Mouse (Mus musculus): Measurements from ENCODE around the gene Rpl6. TPM values are rescaled to one million over a fixed set of nuclear protein-coding genes. Genes with fewer than 3 reads are reported as not detected.

Rpl6 gene
- 394 and 406 TPM in 2 replicates for polyA plus RNA-seq (2012; rRNA removed)

GRCm38 (mm10) chr5:121204132-121205089, at the start of gene Rpl6:
Gene Rpl6, plus strand, starts transcription at chr5:121204481.
- Histone ChIP-seq H3K27ac (ENCODE audit: insufficient read depth, low read length) (no peak within 1 kb of the TSS), H3K4me3 (ENCODE audit: insufficient read depth, low read length) (peak within 1 kb of the TSS; percentile 75), H3K4me1 (ENCODE audit: control insufficient read depth, insufficient read depth, low read length) (peaks cover 2% of the 10 kb centered on the region; the same call in 1 of the 2 replicates)
- TF ChIP-seq POLR2A (IDR thresholded peaks at IDR 0.05; ENCODE audit: extremely low read depth, insufficient read depth, low read length): peak; percentile 96
- TF ChIP-seq CTCF (IDR thresholded peaks at IDR 0.05; ENCODE audit: extremely low read depth, insufficient read depth, low read length): no peak

GRCm38 (mm10) chr5:121156121-121156520, 48.2 kb upstream of the Rpl6 start:
- Histone ChIP-seq H3K4me1 (ENCODE audit: control insufficient read depth, insufficient read depth, low read length) (peaks cover 8% of the 10 kb centered on the region), H3K27ac (ENCODE audit: insufficient read depth, low read length) (no peak overlapping the region), H3K4me3 (ENCODE audit: insufficient read depth, low read length) (no peak overlapping the region)
- TF ChIP-seq CTCF (IDR thresholded peaks at IDR 0.05; ENCODE audit: extremely low read depth, insufficient read depth, low read length): no peak

GRCm38 (mm10) chr5:121157017-121157416, 47.3 kb upstream of the Rpl6 start:
- Histone ChIP-seq H3K4me3 (ENCODE audit: insufficient read depth, low read length) (no peak overlapping the region), H3K27ac (ENCODE audit: insufficient read depth, low read length) (no peak overlapping the region), H3K4me1 (ENCODE audit: control insufficient read depth, insufficient read depth, low read length) (peaks cover 8% of the 10 kb centered on the region)
- TF ChIP-seq CTCF (IDR thresholded peaks at IDR 0.05; ENCODE audit: extremely low read depth, insufficient read depth, low read length) (no peak), POLR2A (IDR thresholded peaks at IDR 0.05; ENCODE audit: extremely low read depth, insufficient read depth, low read length) (no peak)

GRCm38 (mm10) chr5:121157489-121157888, 46.8 kb upstream of the Rpl6 start:
- no peak overlapping the region for H3K27ac ChIP-seq (ENCODE audit: insufficient read depth, low read length)
- TF ChIP-seq CTCF (IDR thresholded peaks at IDR 0.05; ENCODE audit: extremely low read depth, insufficient read depth, low read length) (no peak), POLR2A (IDR thresholded peaks at IDR 0.05; ENCODE audit: extremely low read depth, insufficient read depth, low read length) (no peak)
- H3K4me3 ChIP-seq (ENCODE audit: insufficient read depth, low read length): no peak overlapping the region
- H3K4me1 ChIP-seq (ENCODE audit: control insufficient read depth, insufficient read depth, low read length): peaks cover 8% of the 10 kb centered on the region

GRCm38 (mm10) chr5:121158966-121159365, 45.3 kb upstream of the Rpl6 start:
- H3K27ac ChIP-seq (ENCODE audit: insufficient read depth, low read length): no peak overlapping the region
- TF ChIP-seq CTCF (IDR thresholded peaks at IDR 0.05; ENCODE audit: extremely low read depth, insufficient read depth, low read length) (no peak), POLR2A (IDR thresholded peaks at IDR 0.05; ENCODE audit: extremely low read depth, insufficient read depth, low read length) (no peak)

GRCm38 (mm10) chr5:121162285-121162684, 42.0 kb upstream of the Rpl6 start:
- H3K27ac ChIP-seq (ENCODE audit: insufficient read depth, low read length): no peak overlapping the region
- H3K4me1 ChIP-seq (ENCODE audit: control insufficient read depth, insufficient read depth, low read length): peaks cover 10% of the 10 kb centered on the region
- no peak for TF ChIP-seq CTCF (IDR thresholded peaks at IDR 0.05; ENCODE audit: extremely low read depth, insufficient read depth, low read length)
- no peak for TF ChIP-seq POLR2A (IDR thresholded peaks at IDR 0.05; ENCODE audit: extremely low read depth, insufficient read depth, low read length)
- no peak overlapping the region for H3K4me3 ChIP-seq (ENCODE audit: insufficient read depth, low read length)

More at GRCm38 (mm10) chr5:121158966-121159365, 45.3 kb upstream of the Rpl6 start:
- Histone ChIP-seq H3K4me3 (ENCODE audit: insufficient read depth, low read length) (no peak overlapping the region), H3K4me1 (ENCODE audit: control insufficient read depth, insufficient read depth, low read length) (peaks cover 10% of the 10 kb centered on the region)

GRCm38 (mm10) chr5:121162923-121163322, 41.4 kb upstream of the Rpl6 start:
- H3K4me3 ChIP-seq (ENCODE audit: insufficient read depth, low read length): no peak overlapping the region

GRCm38 (mm10) chr5:121166884-121167283, 37.4 kb upstream of the Rpl6 start:
- TF ChIP-seq POLR2A (IDR thresholded peaks at IDR 0.05; ENCODE audit: extremely low read depth, insufficient read depth, low read length) (no peak), CTCF (IDR thresholded peaks at IDR 0.05; ENCODE audit: extremely low read depth, insufficient read depth, low read length) (no peak)
- Histone ChIP-seq H3K4me3 (ENCODE audit: insufficient read depth, low read length) (no peak overlapping the region), H3K4me1 (ENCODE audit: control insufficient read depth, insufficient read depth, low read length) (peaks cover 5% of the 10 kb centered on the region; the same call in 1 of the 2 replicates), H3K27ac (ENCODE audit: insufficient read depth, low read length) (no peak overlapping the region)

More at GRCm38 (mm10) chr5:121162923-121163322, 41.4 kb upstream of the Rpl6 start:
- TF ChIP-seq POLR2A (IDR thresholded peaks at IDR 0.05; ENCODE audit: extremely low read depth, insufficient read depth, low read length) (no peak), CTCF (IDR thresholded peaks at IDR 0.05; ENCODE audit: extremely low read depth, insufficient read depth, low read length) (no peak)
- H3K4me1 ChIP-seq (ENCODE audit: control insufficient read depth, insufficient read depth, low read length): peaks cover 5% of the 10 kb centered on the region
- H3K27ac ChIP-seq (ENCODE audit: insufficient read depth, low read length): no peak overlapping the region

- TF ChIP-seq POLR2A (IDR thresholded peaks at IDR 0.05; ENCODE audit: extremely low read depth, insufficient read depth, low read length) (no peak), CTCF (IDR thresholded peaks at IDR 0.05; ENCODE audit: extremely low read depth, insufficient read depth, low read length) (no peak)
- Histone ChIP-seq H3K27ac (ENCODE audit: insufficient read depth, low read length) (no peak overlapping the region), H3K4me1 (ENCODE audit: control insufficient read depth, insufficient read depth, low read length) (peaks cover 10% of the 10 kb centered on the region), H3K4me3 (ENCODE audit: insufficient read depth, low read length) (no peak overlapping the region)
These were observed 34.7 kb upstream of the Rpl6 start for GRCm38 (mm10) chr5:121169588-121169987.

- H3K4me3 ChIP-seq (ENCODE audit: insufficient read depth, low read length): no peak overlapping the region
- H3K27ac ChIP-seq (ENCODE audit: insufficient read depth, low read length): no peak overlapping the region
- H3K4me1 ChIP-seq (ENCODE audit: control insufficient read depth, insufficient read depth, low read length): peaks cover 10% of the 10 kb centered on the region
- TF ChIP-seq CTCF (IDR thresholded peaks at IDR 0.05; ENCODE audit: extremely low read depth, insufficient read depth, low read length) (peak; percentile 46), POLR2A (IDR thresholded peaks at IDR 0.05; ENCODE audit: extremely low read depth, insufficient read depth, low read length) (no peak)
These were observed 31.4 kb upstream of the Rpl6 start for GRCm38 (mm10) chr5:121172835-121173234.
